Mouse (Mus musculus) megakaryocyte, embryonic 14.5 days (primary cell): Measurements from ENCODE around the gene Rara. TPM values are rescaled to one million over a fixed set of nuclear protein-coding genes. Genes with fewer than 3 reads are reported as not detected.

Experiments
- H3K27me3 ChIP-seq: replicated peaks from 2 replicates; pipeline ENCODE3; 2012; ENCODE audit warnings: inconsistent platforms
- H3K36me3 ChIP-seq: replicated peaks from 2 replicates; pipeline ENCODE3; 2012; ENCODE audit warnings: low read length, inconsistent platforms, mixed read lengths
- H3K4me1 ChIP-seq: 2 replicates; pipeline ENCODE4 v1.6.1; 2012; ENCODE audit warnings: inconsistent platforms
- H3K4me3 ChIP-seq: replicated peaks from 2 replicates; pipeline ENCODE3; 2012; ENCODE audit warnings: moderate library complexity, mild to moderate bottlenecking, inconsistent platforms
- H3K9me3 ChIP-seq: 2 replicates; pipeline ENCODE4 v1.6.1; 2012; ENCODE audit warnings: inconsistent platforms
- FLI1 ChIP-seq: IDR thresholded peaks from 2 replicates; pipeline ENCODE4 v1.6.1; 2012; ENCODE audit warnings: low read length, inconsistent platforms, mixed read lengths
- GATA1 ChIP-seq: IDR thresholded peaks from 3 replicates; pipeline ENCODE4 v1.6.1; 2012; ENCODE audit warnings: mixed read lengths, low read length, inconsistent platforms, borderline replicate concordance
- polyA plus RNA-seq: library from polyadenylated mRNA; stranded (reverse); fragments of >175 nt; gene quantifications from 2 replicates; pipeline ENCODE4 v1.2.3, GENCODE M21; 2012; ENCODE audit warnings: low replicate concordance; ENCODE audit not compliant: insufficient read depth

Rara gene
- polyA plus RNA-seq, 1 experiment: 25.3 TPM

DNA sequence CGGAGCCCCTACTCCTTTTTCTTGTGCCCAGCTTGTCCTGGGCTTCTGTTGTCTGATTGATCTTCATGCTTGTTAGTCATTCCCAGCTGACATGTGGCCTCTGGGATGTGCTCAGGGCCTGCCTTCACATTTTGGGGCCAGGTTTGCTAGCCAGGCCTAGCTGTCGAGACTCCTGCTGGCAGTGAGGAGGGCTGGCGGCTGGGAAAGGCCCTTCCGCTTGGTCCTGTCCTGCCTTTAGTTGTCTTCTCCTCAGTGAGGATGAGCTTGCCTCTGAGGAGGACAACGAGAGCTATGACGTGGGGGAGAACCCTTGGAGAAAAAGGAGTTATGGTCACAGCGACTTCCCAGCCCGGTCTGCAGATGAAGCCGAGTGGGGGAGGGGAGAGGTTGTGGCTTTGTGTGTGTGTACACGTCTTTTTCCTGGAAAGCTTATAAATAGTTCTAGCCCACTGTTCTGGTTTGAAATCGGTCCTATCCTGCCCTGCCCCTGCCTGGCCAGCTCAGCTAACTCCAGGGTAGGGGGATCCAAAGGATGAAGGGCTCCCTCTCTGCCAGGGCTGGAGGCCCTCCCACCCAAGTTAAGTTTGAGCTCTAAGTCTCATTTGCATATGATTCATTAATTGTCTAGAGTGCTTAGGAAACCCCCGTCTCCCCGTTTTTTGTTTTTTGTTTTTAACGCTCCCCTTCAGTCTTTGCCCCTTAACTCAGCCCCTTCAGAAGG, 16.3 kb downstream of the Rara start:
- peaks cover 87% of the 10 kb centered on the region for H3K4me1 ChIP-seq
- H3K27me3 ChIP-seq: peaks cover 94% of the 10 kb centered on the region
- no peak for TF ChIP-seq GATA1
- TF ChIP-seq FLI1: no peak
- peak overlapping the region; percentile 93 for H3K4me3 ChIP-seq
- H3K9me3 ChIP-seq: no peaks in the 10 kb centered on the region
- H3K36me3 ChIP-seq: no peaks in the 10 kb centered on the region

DNA sequence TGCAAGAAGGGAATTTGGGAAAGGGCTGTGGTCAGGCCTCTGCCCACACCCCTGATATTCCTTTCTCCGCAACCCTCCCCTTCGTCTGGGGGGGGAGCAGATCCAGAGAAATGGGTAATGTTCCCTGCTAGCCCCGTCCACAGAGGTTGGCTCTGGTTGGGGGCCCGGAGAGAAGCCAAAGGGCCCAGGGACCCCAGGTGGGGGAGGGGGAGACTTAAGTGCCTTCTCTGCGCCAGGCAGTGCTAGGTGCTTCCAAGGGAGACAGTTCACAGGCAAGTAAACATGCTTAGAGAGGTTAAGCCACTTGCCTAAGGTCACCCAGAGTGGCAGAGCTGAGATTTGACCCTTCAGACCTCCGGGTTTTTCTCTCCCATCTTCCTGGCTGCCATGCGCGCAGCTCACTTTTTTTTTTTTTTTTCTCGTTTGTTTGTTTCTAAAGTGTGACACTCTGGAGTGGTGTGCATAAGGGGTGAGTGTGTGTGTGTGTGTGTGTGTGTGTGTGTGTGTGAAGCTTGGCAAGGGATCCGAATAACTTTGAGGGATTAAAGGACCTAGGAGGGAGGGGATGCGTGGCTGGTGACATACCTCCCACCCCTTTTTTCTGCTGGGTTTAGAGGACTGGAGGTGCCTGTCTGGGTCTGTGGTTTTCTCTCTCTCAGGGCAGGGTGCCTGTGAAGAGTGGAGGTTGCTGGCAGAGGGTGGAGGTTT, 17.4 kb downstream of the Rara start:
- Histone ChIP-seq H3K27me3 (peaks cover 94% of the 10 kb centered on the region), H3K36me3 (no peaks in the 10 kb centered on the region), H3K4me3 (no peak overlapping the region), H3K4me1 (peaks cover 87% of the 10 kb centered on the region), H3K9me3 (no peaks in the 10 kb centered on the region)
- TF ChIP-seq FLI1 (no peak), GATA1 (no peak)

DNA sequence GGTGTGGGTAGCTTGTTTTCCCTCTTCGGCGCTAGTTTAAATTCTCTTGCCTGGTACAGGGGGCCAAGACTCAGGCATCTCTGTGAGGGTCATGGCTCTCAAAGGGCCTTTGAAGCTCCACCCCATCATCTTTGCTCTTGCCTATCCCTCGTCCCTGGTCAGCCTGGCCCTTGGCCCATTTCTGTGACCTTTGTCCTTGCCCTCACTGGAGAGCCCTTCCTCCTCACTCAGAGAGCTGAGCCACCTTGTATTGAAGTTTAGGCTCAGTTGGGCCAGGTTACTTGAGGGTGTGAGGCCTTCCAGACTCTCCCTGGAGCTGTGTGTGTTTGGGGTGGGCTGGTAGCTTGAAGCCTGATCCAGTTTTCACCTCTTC, 18.0 kb downstream of the Rara start:
- no peak for TF ChIP-seq FLI1
- no peak for TF ChIP-seq GATA1
- peaks cover 94% of the 10 kb centered on the region for H3K27me3 ChIP-seq
- H3K9me3 ChIP-seq: no peaks in the 10 kb centered on the region
- H3K36me3 ChIP-seq: no peaks in the 10 kb centered on the region
- no peak overlapping the region for H3K4me3 ChIP-seq
- peaks cover 87% of the 10 kb centered on the region for H3K4me1 ChIP-seq

DNA sequence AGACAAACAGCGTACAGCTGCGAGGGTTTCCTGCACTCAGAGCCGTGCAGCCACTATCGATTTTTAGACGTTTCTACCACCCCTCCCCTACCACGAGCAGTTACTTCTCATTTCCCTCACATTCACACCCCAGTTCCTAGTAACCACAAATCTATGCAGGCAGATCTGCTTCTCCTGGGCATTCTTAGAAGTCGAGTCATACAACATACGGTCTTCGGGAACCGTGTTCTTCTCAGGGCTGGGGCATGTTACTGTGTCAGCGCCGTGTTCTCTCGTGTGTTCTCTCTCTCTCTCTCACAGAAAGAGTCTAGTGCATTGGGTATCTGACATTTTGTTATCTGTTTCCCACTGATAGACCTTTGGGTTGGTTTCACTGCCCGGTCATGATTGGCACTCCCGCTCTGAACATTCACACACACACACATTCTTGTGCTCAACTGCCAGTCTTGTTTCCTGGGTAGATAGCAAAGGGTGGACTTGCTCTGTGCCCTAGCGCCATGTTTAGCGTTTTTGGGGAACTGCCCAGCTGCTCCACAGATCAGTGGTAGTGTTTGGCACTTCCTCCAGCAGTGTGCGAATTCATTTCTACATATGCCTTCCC, 20.5 kb downstream of the Rara start:
- Histone ChIP-seq H3K4me1 (peaks cover 78% of the 10 kb centered on the region), H3K4me3 (peak overlapping the region; percentile 76), H3K9me3 (no peaks in the 10 kb centered on the region), H3K27me3 (peaks cover 87% of the 10 kb centered on the region), H3K36me3 (no peaks in the 10 kb centered on the region)
- TF ChIP-seq GATA1 (no peak), FLI1 (no peak)

DNA sequence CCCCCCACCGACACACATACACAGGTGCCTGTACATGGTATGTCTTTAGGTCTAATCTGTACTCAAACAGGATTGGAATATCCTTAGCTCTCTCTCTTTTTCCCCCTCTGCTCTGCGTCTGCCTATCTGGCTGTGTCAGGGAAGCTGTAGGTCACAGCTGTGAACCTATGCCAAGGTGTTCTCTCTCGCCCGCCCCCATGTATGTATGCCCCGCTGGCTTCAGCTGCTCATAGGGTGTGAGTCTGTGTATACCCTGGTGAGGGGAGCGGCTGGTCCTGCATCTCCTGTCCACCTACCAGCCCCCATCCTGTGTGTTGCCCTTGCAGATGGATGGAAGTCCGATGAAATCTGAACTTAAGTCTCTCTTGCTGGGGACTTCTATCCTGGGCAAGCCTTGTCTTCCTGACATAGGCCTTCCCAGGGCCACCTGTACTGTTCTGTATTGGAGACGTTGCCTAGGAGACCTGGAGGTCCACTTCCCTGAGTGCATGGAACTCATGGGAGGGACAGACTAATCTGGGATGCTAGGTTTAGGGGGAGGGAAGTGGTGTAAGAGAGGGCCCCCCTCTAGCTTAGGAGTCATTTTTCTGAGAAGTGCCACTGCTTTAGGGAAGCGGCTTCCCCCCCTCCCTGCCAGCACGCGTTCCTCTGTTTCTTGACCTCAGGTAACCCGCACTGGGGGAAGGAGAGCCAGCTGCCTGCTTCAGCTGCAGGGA, 21.8 kb downstream of the Rara start:
- Histone ChIP-seq H3K9me3 (no peaks in the 10 kb centered on the region), H3K4me1 (peaks cover 75% of the 10 kb centered on the region), H3K4me3 (no peak overlapping the region), H3K36me3 (no peaks in the 10 kb centered on the region), H3K27me3 (peaks cover 78% of the 10 kb centered on the region)
- TF ChIP-seq FLI1 (no peak), GATA1 (no peak)

DNA sequence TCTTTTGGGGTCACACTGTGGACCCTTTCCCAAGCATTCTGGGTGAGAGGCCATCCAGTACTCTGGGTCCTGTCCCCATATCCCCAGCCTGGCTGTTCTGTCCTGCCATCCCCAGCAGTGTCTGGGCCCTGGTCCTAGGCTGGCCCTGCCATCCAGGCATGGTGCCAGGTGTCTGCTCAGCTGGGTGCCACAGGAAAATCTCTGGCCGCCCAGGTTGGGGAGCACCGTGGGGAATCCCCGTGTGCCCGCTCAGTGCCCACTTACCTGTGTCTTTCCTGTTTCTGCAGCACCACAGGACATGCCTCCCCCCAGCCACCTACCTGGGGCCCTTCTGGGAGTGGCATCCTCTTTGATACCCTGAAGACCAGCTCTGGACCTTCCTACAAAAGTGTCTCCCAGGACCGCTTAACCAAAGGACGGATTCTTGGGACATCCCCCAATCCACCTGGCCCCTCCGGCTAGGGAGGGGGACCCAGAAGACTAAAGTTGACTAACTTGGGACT, 22.4 kb downstream of the Rara start:
- Histone ChIP-seq H3K4me1 (peaks cover 75% of the 10 kb centered on the region), H3K27me3 (peaks cover 78% of the 10 kb centered on the region), H3K9me3 (no peaks in the 10 kb centered on the region), H3K36me3 (no peaks in the 10 kb centered on the region), H3K4me3 (peak overlapping the region; percentile 1)
- TF ChIP-seq GATA1 (no peak), FLI1 (no peak)

DNA sequence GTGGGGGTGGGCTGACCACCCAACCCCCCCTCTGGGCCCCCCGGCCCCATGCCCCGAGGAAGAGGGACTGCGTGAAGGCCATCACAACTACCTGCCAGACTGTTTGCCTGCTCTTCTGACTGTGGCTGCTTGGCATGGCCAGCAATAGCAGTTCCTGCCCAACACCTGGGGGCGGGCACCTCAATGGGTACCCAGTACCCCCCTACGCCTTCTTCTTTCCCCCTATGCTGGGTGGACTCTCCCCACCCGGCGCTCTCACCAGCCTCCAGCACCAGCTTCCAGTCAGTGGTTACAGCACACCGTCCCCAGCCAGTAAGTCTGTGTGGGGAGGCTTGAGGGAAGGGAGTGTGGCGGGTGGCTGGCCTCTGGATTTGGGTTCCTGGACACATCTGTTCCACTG, 22.9 kb downstream of the Rara start:
- peaks cover 76% of the 10 kb centered on the region for H3K4me1 ChIP-seq

DNA sequence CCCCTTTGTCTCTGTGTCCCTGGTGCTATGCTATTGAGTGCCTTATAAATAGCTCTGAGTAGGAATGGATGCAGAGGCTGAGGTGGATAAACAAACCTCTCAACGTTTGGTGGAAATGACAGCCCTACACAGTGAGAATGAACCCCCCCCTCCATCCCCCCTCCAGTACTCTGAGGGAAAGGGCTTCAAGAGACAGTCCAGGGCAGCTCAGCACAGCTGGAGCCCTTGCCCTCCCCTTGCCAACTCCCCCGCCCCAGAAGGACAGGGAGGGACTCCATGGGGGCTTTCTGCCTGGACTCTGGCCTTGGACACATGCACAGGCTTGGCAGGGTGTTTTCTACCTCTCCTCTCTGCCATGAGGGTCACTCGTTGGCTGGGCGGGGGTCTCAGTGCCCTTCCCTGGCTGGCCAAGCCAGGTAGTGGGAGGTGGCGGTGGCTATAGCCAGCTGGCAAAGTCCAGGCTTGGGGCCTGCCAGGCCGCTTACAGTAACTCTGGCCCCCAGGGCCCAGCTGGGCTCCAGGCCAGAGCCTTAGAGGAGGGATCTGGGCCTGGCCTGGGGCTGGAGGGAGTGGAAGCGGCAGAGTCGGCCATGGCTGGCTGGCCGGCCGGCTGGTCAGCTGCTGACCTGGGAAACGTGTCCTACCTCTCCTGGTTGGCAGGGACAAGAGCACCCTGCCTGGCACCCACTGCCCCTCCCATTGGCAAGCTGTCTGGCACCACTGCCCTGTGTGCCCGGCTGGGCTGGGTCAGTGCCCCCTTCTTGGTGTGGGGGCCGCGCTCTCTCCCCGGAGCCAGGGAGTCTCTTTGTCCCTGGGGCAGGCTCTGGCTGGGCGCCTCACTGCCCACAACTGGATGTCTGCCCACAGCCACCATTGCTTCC, 23.6 kb downstream of the Rara start:
- Histone ChIP-seq H3K4me1 (peaks cover 77% of the 10 kb centered on the region), H3K27me3 (peaks cover 75% of the 10 kb centered on the region), H3K4me3 (peak overlapping the region; percentile 4), H3K36me3 (no peaks in the 10 kb centered on the region), H3K9me3 (no peaks in the 10 kb centered on the region)
- TF ChIP-seq GATA1 (no peak), FLI1 (no peak)

More for the DNA sequence above, 22.9 kb downstream of the Rara start:
- Histone ChIP-seq H3K27me3 (peaks cover 77% of the 10 kb centered on the region), H3K4me3 (peak overlapping the region; percentile 59), H3K36me3 (no peaks in the 10 kb centered on the region), H3K9me3 (no peaks in the 10 kb centered on the region)
- TF ChIP-seq FLI1 (no peak), GATA1 (no peak)

DNA sequence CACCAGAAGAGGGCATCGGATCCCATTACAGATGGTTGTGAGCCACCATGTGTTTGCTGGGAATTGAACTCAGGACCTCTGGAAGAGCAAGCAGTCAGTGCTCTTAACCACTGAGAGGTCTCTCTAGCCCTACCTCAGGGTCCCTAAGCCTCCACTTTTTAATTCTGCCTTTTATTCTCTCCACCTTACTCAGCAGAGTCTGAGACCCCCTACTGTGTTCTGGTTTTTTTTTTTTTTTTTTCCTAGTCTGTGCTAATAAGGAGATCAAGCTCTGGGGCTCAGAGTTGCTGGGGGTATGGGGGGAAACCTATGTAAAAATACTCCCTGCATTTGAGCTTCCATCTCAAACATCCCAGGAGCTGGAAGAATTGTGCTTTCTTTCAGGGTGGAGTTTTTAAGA, 24.5 kb downstream of the Rara start:
- Histone ChIP-seq H3K27me3 (peaks cover 80% of the 10 kb centered on the region), H3K36me3 (no peaks in the 10 kb centered on the region), H3K9me3 (no peaks in the 10 kb centered on the region), H3K4me1 (peaks cover 74% of the 10 kb centered on the region), H3K4me3 (no peak overlapping the region)
- TF ChIP-seq GATA1: no peak
- no peak for TF ChIP-seq FLI1
